Mouse (Mus musculus): ENCODE results near the gene Btbd7. TPM values are rescaled to one million over a fixed set of nuclear protein-coding genes. Genes with fewer than 3 reads are reported as not detected.

The Btbd7 gene
- polyA plus RNA-seq, 1 experiment from 2014 or later, result 16.1 TPM

DNA sequence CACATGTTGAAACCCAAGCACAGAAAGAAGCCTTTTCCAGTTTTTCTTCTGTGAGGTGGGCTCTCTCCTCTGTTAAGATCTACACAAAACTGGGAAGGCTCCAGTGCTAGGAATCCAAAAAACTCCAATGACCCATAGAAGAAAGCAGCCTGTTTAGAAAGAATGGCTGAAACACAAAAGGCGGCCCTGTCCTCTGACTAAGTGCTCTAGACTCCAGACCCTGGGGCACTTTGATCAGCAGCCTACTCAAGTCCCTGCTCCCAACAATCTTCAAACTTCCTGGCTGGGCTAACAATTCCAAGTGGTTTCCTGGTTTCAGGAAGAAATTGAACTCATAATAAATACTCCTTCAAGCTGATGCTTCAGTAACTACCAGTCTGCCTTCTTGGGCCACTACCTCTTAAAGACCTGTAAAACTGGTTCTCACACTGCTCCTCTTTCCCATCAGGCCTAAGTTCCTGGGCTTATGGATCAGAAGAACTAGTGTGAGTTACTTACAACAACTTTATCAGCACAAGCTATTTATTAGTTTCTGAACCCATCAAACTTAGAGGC lies 45.4 kb downstream of the Btbd7 start:
- Histone ChIP-seq H3K27ac (no peak overlapping the region), H3K4me1 (no peaks in the 10 kb centered on the region), H3K4me3 (no peak overlapping the region), H3K9me3 (no peaks in the 10 kb centered on the region), H3K27me3 (ENCODE audit: insufficient read depth, poor library complexity, severe bottlenecking) (no peaks in the 10 kb centered on the region), H3K36me3 (peaks cover 2% of the 10 kb centered on the region; the same call in 1 of the 2 replicates)
- WGBS, result 83% methylated on average over 1 of the region's 1 CpGs
- no peak for DNase-seq (ENCODE audit: low spot score)

DNA sequence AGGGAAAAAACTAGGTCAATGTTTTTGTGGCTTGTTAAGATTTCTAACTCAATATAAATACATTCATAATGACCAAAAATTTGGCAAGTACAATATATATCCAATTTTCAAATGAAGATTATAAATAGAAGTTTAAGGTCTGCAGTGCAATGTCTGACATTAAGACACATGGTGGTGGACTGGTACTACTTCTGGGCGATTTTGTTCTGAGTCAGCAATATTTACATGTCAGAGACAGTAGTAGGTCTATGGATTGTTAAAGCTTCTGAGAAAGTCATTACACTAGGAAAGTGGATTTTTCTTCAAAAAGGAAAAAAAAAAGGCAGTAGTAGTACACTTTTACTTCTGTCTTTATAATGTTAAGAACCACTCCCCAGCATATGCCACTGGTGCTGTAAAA lies 46.4 kb downstream of the Btbd7 start:
- Histone ChIP-seq H3K4me1 (no peaks in the 10 kb centered on the region), H3K4me3 (no peak overlapping the region), H3K27me3 (ENCODE audit: insufficient read depth, poor library complexity, severe bottlenecking) (no peaks in the 10 kb centered on the region), H3K36me3 (no peaks in the 10 kb centered on the region), H3K27ac (no peak overlapping the region), H3K9me3 (no peaks in the 10 kb centered on the region)
- DNase-seq (ENCODE audit: low spot score), result no peak
- whole genome bisulfite sequencing, result 91% methylated on average over 1 of the region's 1 CpGs

DNA sequence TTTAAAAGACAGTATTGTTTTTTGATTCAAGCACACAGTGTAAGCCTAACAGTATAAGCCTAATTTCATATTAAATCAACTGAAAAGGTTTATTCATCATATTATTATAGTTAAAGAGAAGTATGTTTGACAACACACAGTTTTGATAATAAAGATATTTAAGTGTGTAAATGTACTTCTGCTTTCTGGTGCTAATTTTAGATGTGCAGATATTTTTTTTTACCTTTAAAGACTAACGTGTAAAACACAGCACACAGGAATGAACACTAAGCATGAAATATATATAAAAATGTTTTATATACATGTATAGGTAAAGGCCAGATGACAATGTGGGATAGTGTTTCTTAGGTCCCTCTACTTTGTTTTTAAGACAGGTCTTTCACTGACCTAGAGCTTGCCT lies 51.2 kb downstream of the Btbd7 start:
- H3K4me3 ChIP-seq, result no peak overlapping the region
- no peaks in the 10 kb centered on the region for H3K36me3 ChIP-seq
- no peak for DNase-seq (ENCODE audit: low spot score)
- WGBS, result 84% methylated on average over 1 of the region's 1 CpGs
- no peaks in the 10 kb centered on the region for H3K9me3 ChIP-seq
- no peaks in the 10 kb centered on the region for H3K27me3 ChIP-seq (ENCODE audit: insufficient read depth, poor library complexity, severe bottlenecking)
- no peak overlapping the region for H3K27ac ChIP-seq
- no peaks in the 10 kb centered on the region for H3K4me1 ChIP-seq

DNA sequence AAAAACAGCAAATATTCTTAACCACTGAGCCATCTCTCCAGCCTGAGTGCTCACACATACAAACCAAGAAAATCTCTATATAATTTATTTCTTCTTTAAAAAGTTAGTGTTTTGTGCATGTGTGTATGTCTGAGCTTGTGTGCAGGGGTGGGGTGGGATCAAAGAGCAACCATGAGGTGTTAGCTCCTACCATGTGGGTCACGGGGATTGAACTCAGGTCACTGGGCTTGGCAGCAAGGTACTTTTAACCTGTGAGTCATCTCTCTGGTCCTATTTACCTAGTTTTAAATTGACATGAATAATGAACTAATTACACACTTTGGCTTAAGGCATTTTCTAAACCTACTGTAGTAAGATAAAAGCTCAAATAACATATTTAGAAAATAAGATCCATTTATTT lies 51.9 kb downstream of the Btbd7 start:
- Histone ChIP-seq H3K27ac (no peak overlapping the region), H3K36me3 (no peaks in the 10 kb centered on the region), H3K4me3 (no peak overlapping the region), H3K9me3 (no peaks in the 10 kb centered on the region), H3K4me1 (no peaks in the 10 kb centered on the region), H3K27me3 (ENCODE audit: insufficient read depth, poor library complexity, severe bottlenecking) (no peaks in the 10 kb centered on the region)
- WGBS, result 94% methylated on average over 1 of the region's 1 CpGs
- DNase-seq (ENCODE audit: low spot score), result no peak

DNA sequence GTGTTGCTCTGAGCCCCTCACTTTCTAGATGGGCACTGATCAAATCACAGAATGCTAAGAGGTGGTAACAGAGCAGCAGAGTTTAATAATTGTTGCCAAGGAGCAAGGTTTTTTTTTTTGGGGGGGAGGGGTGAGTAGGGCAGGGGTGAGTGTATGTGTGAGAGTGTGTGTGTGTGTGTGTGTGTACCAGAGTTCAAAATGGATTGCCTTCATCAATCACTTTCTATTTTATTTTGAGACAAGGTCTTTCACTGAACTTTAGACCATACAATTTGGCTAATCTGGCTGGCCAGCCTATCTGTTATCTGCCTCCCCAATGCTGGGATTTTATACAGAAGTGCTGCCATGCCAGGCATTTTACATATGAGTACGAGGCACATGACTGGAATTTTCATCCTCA lies 63.4 kb downstream of the Btbd7 start:
- Histone ChIP-seq H3K4me1 (no peaks in the 10 kb centered on the region), H3K27ac (no peak overlapping the region), H3K27me3 (ENCODE audit: insufficient read depth, poor library complexity, severe bottlenecking) (no peaks in the 10 kb centered on the region), H3K4me3 (no peak overlapping the region), H3K9me3 (no peaks in the 10 kb centered on the region), H3K36me3 (peaks cover 18% of the 10 kb centered on the region)
- 84% methylated on average over 1 of the region's 1 CpGs for WGBS
- no peak for DNase-seq (ENCODE audit: low spot score)

DNA sequence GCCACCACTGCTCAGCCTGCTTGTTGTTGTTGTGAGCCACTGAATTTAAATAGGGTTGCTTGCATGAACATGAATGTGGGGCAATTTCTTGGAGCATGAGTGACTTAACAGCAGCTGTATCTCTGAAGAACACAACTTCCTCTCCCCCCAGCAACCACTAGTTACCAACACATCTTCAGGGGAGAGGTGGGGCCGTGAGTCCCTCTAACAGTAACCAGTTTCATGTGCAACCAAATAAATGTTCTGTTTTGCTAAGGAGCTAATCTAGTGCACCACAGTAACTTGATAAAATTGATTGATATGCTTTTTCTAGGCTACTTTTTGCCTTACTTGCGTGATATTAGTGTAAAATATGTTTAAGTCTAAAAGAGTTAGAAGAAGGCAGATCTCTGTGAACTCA lies 78.7 kb downstream of the Btbd7 start:
- no peak for DNase-seq (ENCODE audit: low spot score)
- no peaks in the 10 kb centered on the region for H3K9me3 ChIP-seq
- H3K27ac ChIP-seq, result no peak overlapping the region
- H3K4me1 ChIP-seq, result no peaks in the 10 kb centered on the region
- WGBS, result 83% methylated on average over 2 of the region's 2 CpGs
- H3K27me3 ChIP-seq (ENCODE audit: insufficient read depth, poor library complexity, severe bottlenecking), result no peaks in the 10 kb centered on the region
- no peak overlapping the region for H3K4me3 ChIP-seq
- peaks cover 23% of the 10 kb centered on the region; the same call in 1 of the 2 replicates for H3K36me3 ChIP-seq

DNA sequence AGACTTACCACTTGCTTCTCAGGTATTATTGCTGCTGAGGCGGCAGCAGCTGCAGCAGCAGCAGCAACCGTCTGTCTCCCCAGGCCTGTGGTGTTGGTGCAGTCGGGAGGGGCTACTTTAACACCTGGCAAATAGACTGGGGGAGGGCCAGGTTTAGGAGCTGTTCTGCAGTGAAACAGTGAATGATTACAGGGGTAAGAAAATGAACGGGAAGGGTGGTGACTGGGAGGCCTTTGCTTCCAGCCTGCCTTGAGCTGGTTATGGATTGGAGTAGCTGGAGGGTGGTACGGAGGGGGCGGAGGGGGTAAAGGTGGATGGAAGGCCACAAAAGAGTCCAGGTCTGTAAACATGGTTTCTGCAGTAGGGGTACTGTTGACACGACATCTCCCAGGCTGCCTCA lies 90.3 kb downstream of the Btbd7 start:
- Histone ChIP-seq H3K27me3 (ENCODE audit: insufficient read depth, poor library complexity, severe bottlenecking) (no peaks in the 10 kb centered on the region), H3K27ac (no peak overlapping the region), H3K36me3 (peaks cover 81% of the 10 kb centered on the region), H3K4me3 (no peak overlapping the region), H3K9me3 (no peaks in the 10 kb centered on the region), H3K4me1 (no peaks in the 10 kb centered on the region)
- no peak for DNase-seq (ENCODE audit: low spot score)
- WGBS, result 87% methylated on average over 7 of the region's 7 CpGs

DNA sequence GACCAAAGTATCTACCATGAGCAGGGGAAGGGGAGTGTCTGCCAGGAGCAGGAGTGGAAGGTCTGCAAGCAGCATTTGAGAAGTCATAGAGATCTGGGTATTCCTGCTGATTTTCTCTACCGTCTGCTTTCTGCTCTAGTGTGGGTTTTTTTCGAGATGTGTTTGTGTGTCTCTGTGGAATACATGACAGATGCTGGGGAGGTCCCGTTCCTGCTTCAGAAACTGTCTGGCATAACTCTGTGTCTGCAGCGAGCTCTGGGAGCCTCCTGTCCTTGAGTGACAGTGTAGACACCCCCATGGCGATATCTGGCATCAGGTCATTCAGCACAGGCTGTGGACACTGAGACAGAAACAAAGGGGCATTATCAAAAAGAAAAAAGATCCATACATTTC lies 92.7 kb downstream of the Btbd7 start:
- 80% methylated on average over 5 of the region's 5 CpGs for WGBS
- no peak for DNase-seq (ENCODE audit: low spot score)
- Histone ChIP-seq H3K27ac (no peak overlapping the region), H3K27me3 (ENCODE audit: insufficient read depth, poor library complexity, severe bottlenecking) (no peaks in the 10 kb centered on the region), H3K36me3 (peaks cover 59% of the 10 kb centered on the region), H3K4me3 (no peak overlapping the region), H3K9me3 (no peaks in the 10 kb centered on the region), H3K4me1 (no peaks in the 10 kb centered on the region)

DNA sequence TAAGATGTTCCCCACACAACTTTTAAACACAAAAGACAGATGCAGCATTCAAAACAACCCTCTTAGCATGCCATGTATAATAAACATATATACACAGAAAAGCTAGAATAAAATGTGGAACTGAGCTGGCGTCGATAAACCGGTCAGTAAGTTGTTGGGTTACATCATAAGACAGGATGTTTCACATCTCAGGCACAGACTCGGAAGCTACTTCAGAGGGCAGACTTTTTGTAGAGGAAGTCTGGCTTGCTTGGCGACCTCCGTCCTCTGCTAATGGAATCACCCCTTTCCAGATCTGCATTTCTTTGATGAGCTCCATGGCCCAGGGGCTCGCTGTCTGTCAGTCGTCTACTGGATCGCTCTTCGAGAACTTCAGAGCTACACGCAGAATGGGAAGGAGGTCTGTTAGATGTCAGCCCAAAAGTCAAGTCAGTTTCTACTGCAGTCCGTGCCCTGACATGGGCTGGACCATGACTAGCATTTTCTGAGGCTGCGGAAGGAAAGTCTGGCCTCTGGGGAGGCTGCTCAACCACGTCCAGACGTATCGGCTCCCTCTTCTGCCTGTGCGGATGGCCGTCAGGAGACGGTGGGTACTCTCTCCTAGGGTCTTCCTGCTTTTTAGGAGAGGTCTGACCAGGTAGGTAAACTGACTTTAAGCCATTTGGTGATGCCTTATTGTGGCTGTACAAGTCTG lies 93.2 kb downstream of the Btbd7 start:
- Histone ChIP-seq H3K9me3 (no peaks in the 10 kb centered on the region), H3K4me3 (no peak overlapping the region), H3K27me3 (ENCODE audit: insufficient read depth, poor library complexity, severe bottlenecking) (no peaks in the 10 kb centered on the region), H3K4me1 (0 out of 2 replicates have a peak, but pooled peaks cover 2% of the 10 kb centered on the region), H3K27ac (no peak overlapping the region), H3K36me3 (peaks cover 54% of the 10 kb centered on the region)
- no peak for DNase-seq (ENCODE audit: low spot score)
- WGBS, result 84% methylated on average over 19 of the region's 19 CpGs

DNA sequence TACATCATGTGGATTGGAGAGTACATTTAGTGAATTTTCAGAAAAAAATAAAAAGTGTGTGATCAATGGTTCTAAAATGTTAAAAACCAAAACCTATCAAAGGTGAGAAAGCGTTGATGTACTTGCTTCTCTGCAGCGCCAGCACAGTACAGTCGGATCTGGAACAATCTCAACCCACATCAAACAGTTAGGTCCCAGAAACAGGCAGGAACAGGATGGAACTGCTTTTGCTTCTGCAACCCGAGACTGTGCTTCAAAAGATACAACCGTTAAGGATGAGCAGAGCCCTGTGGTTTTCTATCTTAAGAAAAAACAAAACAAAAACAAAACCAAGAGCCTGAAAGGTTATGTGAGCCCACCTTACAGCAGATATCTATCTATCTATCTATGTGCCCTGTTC lies 95.4 kb downstream of the Btbd7 start:
- no peaks in the 10 kb centered on the region for H3K27me3 ChIP-seq (ENCODE audit: insufficient read depth, poor library complexity, severe bottlenecking)
- DNase-seq (ENCODE audit: low spot score), result no peak
- no peaks in the 10 kb centered on the region for H3K9me3 ChIP-seq
- no peak overlapping the region for H3K27ac ChIP-seq
- H3K4me1 ChIP-seq, result peaks cover 7% of the 10 kb centered on the region; the same call in 1 of the 2 replicates
- no peak overlapping the region for H3K4me3 ChIP-seq
- peaks cover 40% of the 10 kb centered on the region for H3K36me3 ChIP-seq
- WGBS, result 89% methylated on average over 5 of the region's 5 CpGs

DNA sequence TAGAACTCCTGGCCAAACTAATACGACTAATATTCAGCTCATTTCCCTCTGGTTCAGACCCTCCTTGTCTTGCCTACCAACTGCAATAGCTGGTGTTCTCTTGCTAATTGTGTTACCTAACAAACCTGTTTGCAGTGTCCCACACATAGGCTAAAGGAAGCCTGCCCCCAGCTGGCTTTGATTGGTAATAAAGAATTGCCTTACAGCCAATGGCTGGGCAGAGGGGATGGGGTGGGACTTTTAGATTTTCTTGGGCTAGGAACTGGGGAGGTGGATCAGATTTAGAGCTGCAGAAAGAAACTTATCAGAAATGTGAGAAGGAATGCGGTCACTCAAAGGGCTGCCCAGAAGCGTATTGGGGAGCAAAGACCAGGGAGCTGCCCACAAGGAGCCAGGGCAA lies 98.8 kb downstream of the Btbd7 start:
- H3K4me3 ChIP-seq, result no peak overlapping the region
- no peaks in the 10 kb centered on the region for H3K9me3 ChIP-seq
- no peaks in the 10 kb centered on the region for H3K27me3 ChIP-seq (ENCODE audit: insufficient read depth, poor library complexity, severe bottlenecking)
- peaks cover 7% of the 10 kb centered on the region; the same call in 1 of the 2 replicates for H3K4me1 ChIP-seq
- no peak for DNase-seq (ENCODE audit: low spot score)
- WGBS, result 29% methylated on average over 3 of the region's 3 CpGs
- no peak overlapping the region for H3K27ac ChIP-seq
- H3K36me3 ChIP-seq, result peaks cover 38% of the 10 kb centered on the region

DNA sequence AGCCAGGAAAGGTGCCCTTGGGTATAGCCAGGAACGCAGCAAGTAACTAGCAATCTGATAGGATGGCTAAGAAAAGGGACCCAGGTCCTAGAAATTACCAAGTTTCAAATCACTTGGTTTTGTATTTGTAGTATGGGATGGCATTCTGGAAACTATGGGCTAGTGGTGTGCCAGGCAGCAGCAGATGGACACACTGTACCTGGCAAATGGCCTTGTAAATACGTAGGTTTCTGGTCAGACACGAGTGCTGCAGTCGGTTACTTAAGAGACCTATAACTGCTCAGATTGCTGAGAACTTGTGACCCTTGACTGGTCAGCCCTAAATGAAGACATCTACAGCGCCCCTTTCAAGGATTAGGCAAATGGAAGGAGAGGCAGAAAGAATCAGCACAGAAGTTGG lies 100.1 kb downstream of the Btbd7 start:
- Histone ChIP-seq H3K4me1 (peaks cover 7% of the 10 kb centered on the region; the same call in 1 of the 2 replicates), H3K9me3 (no peaks in the 10 kb centered on the region), H3K4me3 (no peak overlapping the region), H3K27me3 (ENCODE audit: insufficient read depth, poor library complexity, severe bottlenecking) (no peaks in the 10 kb centered on the region), H3K27ac (no peak overlapping the region), H3K36me3 (peaks cover 42% of the 10 kb centered on the region)
- DNase-seq (ENCODE audit: low spot score), result no peak
- 91% methylated on average over 5 of the region's 5 CpGs for WGBS

DNA sequence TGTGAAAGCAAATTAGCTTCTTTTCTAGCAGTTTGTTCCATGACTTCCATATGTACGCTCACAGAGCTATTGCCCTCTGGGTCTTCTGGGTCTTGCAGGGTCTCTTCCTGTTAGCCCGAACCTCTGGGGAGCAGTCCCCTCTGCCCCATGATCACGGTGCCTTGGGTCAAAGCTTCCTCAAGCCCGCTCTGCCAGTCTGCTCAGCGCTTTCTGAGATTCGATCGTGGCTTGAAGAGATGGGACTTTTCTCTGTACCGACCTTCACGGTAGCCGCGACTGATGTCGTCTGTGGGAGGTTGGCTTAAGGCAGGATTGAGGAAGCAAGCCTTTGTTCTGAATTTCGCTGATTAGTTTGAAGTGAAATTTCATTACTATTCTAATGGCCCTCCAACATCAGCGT lies 102.2 kb downstream of the Btbd7 start:
- no peaks in the 10 kb centered on the region for H3K27me3 ChIP-seq (ENCODE audit: insufficient read depth, poor library complexity, severe bottlenecking)
- peaks cover 63% of the 10 kb centered on the region for H3K36me3 ChIP-seq
- no peak overlapping the region for H3K4me3 ChIP-seq
- no peak for DNase-seq (ENCODE audit: low spot score)
- peaks cover 7% of the 10 kb centered on the region; the same call in 1 of the 2 replicates for H3K4me1 ChIP-seq
- no peak overlapping the region for H3K27ac ChIP-seq
- H3K9me3 ChIP-seq, result no peaks in the 10 kb centered on the region
- WGBS, result 91% methylated on average over 14 of the region's 14 CpGs

DNA sequence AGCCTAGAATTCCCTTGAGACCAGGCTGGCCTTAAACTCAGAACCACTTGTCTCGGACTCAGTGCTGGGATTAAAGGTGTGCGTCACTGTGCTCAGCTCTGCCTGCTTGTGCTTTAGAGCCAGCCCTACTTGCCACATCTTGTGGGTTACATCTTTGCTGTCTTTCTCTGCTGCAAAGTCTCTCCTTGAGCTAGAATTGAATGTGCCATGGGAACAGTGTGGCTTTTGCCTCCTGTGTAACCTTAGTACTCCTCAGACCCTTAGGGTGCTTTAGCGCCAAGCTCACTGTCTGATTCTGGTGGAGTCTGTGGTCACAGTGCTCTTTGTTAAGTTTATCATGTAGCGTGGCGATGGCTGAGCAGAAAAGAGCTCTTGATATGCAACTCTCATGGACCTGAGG lies 105.6 kb downstream of the Btbd7 start:
- H3K9me3 ChIP-seq, result no peaks in the 10 kb centered on the region
- WGBS, result 93% methylated on average over 5 of the region's 5 CpGs
- no peaks in the 10 kb centered on the region for H3K4me1 ChIP-seq
- H3K4me3 ChIP-seq, result no peak overlapping the region
- peaks cover 94% of the 10 kb centered on the region for H3K36me3 ChIP-seq
- H3K27me3 ChIP-seq (ENCODE audit: insufficient read depth, poor library complexity, severe bottlenecking), result no peaks in the 10 kb centered on the region
- no peak overlapping the region for H3K27ac ChIP-seq
- peak; percentile 66 for DNase-seq (ENCODE audit: low spot score)
